Mouse (Mus musculus) embryonic facial prominence, embryonic 12.5 days (tissue): ENCODE results near the gene Eme2. TPM values are rescaled to one million over a fixed set of nuclear protein-coding genes. Genes with fewer than 3 reads are reported as not detected.

Source experiments
- ATAC-seq: fragments of 200-750 bp; cut with Nextera tagmentation; 2 replicates; pipeline ENCODE4 v1.8.0; 2017; ENCODE audit not compliant: insufficient number of reproducible peaks, insufficient read depth, low FRiP score, low TSS enrichment
- H3K27ac ChIP-seq: fragments of 300-500 bp; sonication (generic); 2 replicates; pipeline ENCODE4 v1.5.1; 2016; ENCODE audit warnings: mild to moderate bottlenecking
- H3K27me3 ChIP-seq: fragments of 300-500 bp; sonication (generic); 2 replicates; pipeline ENCODE4 v1.6.1; 2016; ENCODE audit warnings: mild to moderate bottlenecking, moderate library complexity
- H3K36me3 ChIP-seq: fragments of 300-500 bp; sonication (generic); 2 replicates; pipeline ENCODE4 v1.6.1; 2016; ENCODE audit warnings: mild to moderate bottlenecking
- H3K4me1 ChIP-seq: fragments of 300-500 bp; sonication (generic); 2 replicates; pipeline ENCODE4 v1.6.1; 2016
- H3K4me2 ChIP-seq: fragments of 300-500 bp; sonication (generic); replicated peaks from 2 replicates; pipeline ENCODE4 v1.6.1; 2016; ENCODE audit warnings: mild to moderate bottlenecking, moderate library complexity
- H3K4me3 ChIP-seq: fragments of 300-500 bp; sonication (generic); 2 replicates; pipeline ENCODE4 v1.5.1; 2016; ENCODE audit warnings: mild to moderate bottlenecking
- H3K9ac ChIP-seq: fragments of 300-500 bp; sonication (generic); 2 replicates; pipeline ENCODE4 v1.6.1; 2016; ENCODE audit warnings: mild to moderate bottlenecking, moderate library complexity
- H3K9me3 ChIP-seq: fragments of 300-500 bp; sonication (generic); 2 replicates; pipeline ENCODE4 v1.6.1; 2016; ENCODE audit warnings: mild to moderate bottlenecking, moderate library complexity
- whole genome bisulfite sequencing: fragments of 180-500 bp; shearing (Covaris S2); methylation state at CpG from one replicate; pipeline ENCODE4 v1.1.7; 2016; 5-methylcytosine and 5-hydroxymethylcytosine counted together
- polyA plus RNA-seq: library from polyadenylated mRNA; unstranded; fragments of >200 nt; fragmentation: Nextera tagmentation; extraction: Ambion mirVana; gene quantifications from 2 replicates; pipeline ENCODE4 v1.2.1, GENCODE M21; 2016

Eme2 gene
- polyA plus RNA-seq, 1 experiment from 2014 or later = 42.4 TPM

GRCm38 (mm10) chr17:24885356-24886133, 9.3 kb downstream of the Eme2 start:
- H3K4me2 ChIP-seq = peak overlapping the region; percentile 93
- no peak overlapping the region for H3K27ac ChIP-seq
- no peaks in the 10 kb centered on the region for H3K27me3 ChIP-seq
- H3K4me1 ChIP-seq = peaks cover 25% of the 10 kb centered on the region
- no peak for ATAC-seq
- peaks cover 33% of the 10 kb centered on the region for H3K36me3 ChIP-seq
- peak overlapping the region; percentile 56 for H3K9ac ChIP-seq
- WGBS = 26% methylated on average over 22 of the region's 22 CpGs
- no peaks in the 10 kb centered on the region for H3K9me3 ChIP-seq
- peak overlapping the region; percentile 88 for H3K4me3 ChIP-seq

- no peak overlapping the region for H3K27ac ChIP-seq
- no peak overlapping the region for H3K9ac ChIP-seq
- no peaks in the 10 kb centered on the region for H3K9me3 ChIP-seq
- 86% methylated on average over 6 of the region's 6 CpGs for WGBS
- H3K27me3 ChIP-seq = no peaks in the 10 kb centered on the region
- no peak for ATAC-seq
- H3K4me2 ChIP-seq = no peak overlapping the region
- peaks cover 23% of the 10 kb centered on the region for H3K36me3 ChIP-seq
- H3K4me1 ChIP-seq = peaks cover 25% of the 10 kb centered on the region
- no peak overlapping the region for H3K4me3 ChIP-seq
These were observed 10.5 kb downstream of the Eme2 start for GRCm38 (mm10) chr17:24884391-24884790.

GRCm38 (mm10) chr17:24881738-24882440, 13.0 kb downstream of the Eme2 start:
- Histone ChIP-seq H3K36me3 (peaks cover 17% of the 10 kb centered on the region), H3K27me3 (no peaks in the 10 kb centered on the region), H3K9me3 (no peaks in the 10 kb centered on the region), H3K4me3 (no peak overlapping the region), H3K27ac (no peak overlapping the region), H3K4me1 (peaks cover 13% of the 10 kb centered on the region), H3K9ac (no peak overlapping the region), H3K4me2 (no peak overlapping the region)
- no peak for ATAC-seq
- WGBS = 36% methylated on average over 7 of the region's 7 CpGs

DNA sequence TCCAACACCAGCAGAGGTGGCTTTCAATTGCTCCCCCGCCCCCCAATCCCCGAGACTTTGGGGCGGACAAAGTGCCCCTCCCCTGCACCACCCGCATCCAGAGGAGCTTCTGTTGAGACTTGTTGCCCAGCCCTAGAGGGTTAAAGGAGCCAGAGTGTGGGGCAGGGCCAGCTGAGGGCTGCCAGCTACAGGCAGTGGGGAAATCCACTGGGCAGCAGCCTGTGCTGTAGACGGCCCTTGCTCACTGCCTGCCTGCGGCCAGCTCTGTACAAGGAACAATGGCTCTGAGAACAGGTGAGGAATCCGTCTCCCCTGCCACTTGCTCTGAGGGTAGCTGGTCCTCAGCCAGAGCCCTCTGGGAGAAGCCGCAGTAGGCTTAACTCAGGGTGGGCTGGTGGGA, 16.4 kb downstream of the Eme2 start:
- ATAC-seq = no peak
- Histone ChIP-seq H3K9ac (no peak overlapping the region), H3K27ac (no peak overlapping the region), H3K27me3 (no peaks in the 10 kb centered on the region), H3K4me3 (no peak overlapping the region), H3K4me1 (peaks cover 3% of the 10 kb centered on the region; the same call in 1 of the 2 replicates), H3K36me3 (peaks cover 14% of the 10 kb centered on the region), H3K9me3 (no peaks in the 10 kb centered on the region), H3K4me2 (no peak overlapping the region)
- WGBS = 67% methylated on average over 8 of the region's 8 CpGs

DNA sequence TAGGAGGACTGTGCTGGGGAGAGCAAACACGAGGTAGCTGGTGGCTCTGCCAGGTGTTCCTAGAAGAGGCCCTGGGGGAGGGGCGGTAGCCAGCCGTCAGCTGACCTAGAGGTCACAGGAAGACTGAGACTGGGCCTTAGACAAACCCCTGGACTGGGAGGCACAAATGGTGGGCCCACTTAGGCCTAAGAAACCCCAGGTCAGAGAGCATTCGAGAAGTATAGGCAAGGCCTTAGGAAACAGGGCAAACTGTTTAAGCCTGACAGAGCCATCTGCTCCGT, 16.8 kb downstream of the Eme2 start:
- Histone ChIP-seq H3K4me3 (no peak overlapping the region), H3K9me3 (no peaks in the 10 kb centered on the region), H3K9ac (no peak overlapping the region), H3K27me3 (no peaks in the 10 kb centered on the region), H3K27ac (no peak overlapping the region), H3K4me2 (no peak overlapping the region), H3K36me3 (peaks cover 9% of the 10 kb centered on the region), H3K4me1 (peaks cover 3% of the 10 kb centered on the region; the same call in 1 of the 2 replicates)
- 31% methylated on average over 5 of the region's 5 CpGs for WGBS
- no peak for ATAC-seq

DNA sequence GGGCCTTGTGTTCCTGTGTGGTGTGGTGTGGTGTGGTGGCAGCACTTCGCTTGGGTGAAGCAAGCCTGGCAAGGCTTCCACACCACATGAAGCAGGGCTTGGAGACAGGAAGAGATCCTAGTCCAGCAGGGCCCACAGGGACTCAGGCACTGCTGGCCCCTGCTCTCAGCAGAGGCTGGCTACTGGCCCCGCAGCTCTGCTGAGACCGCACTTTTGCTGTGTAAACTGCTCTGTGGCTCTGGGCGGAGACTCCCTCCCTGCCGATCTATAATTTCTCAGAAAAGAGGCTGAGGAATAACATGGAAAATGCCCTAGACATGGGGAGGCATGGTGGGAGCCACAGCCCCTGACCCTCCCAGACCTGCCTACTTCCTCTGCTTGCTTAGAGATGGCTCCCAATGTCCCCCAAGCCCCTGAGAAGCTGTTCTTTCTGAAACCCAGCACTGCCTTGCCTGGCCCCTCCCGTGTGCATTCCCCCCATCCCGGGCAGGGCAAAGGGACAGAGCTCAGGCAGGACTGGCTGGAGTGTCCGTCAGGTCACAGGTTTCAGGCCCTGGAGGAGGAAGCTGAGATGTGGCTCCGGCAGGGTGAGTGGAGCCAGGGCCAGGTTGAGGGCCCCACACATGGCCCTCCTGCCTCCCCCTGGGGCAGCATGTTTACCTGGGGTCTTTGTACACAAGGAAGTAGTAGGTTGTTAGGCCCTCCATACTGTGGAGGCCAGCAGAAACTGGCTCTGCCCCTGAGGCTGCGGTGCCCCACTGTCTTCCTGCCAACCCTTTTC, 17.4 kb downstream of the Eme2 start:
- Histone ChIP-seq H3K27me3 (no peaks in the 10 kb centered on the region), H3K4me2 (no peak overlapping the region), H3K4me3 (no peak overlapping the region), H3K27ac (no peak overlapping the region; the same call in 1 of the 2 replicates), H3K36me3 (peaks cover 3% of the 10 kb centered on the region), H3K9ac (peak overlapping the region; percentile 31), H3K9me3 (no peaks in the 10 kb centered on the region), H3K4me1 (peaks cover 3% of the 10 kb centered on the region; the same call in 1 of the 2 replicates)
- no peak for ATAC-seq
- WGBS = 51% methylated on average over 10 of the region's 10 CpGs

- Histone ChIP-seq H3K27me3 (no peaks in the 10 kb centered on the region), H3K9ac (no peak overlapping the region), H3K27ac (no peak overlapping the region), H3K4me2 (no peak overlapping the region), H3K4me3 (no peak overlapping the region), H3K36me3 (no peaks in the 10 kb centered on the region), H3K9me3 (no peaks in the 10 kb centered on the region), H3K4me1 (no peaks in the 10 kb centered on the region; the same call in 1 of the 2 replicates)
- 80% methylated on average over 8 of the region's 8 CpGs for WGBS
- ATAC-seq = no peak
These were observed 19.9 kb downstream of the Eme2 start for GRCm38 (mm10) chr17:24874989-24875388.

DNA sequence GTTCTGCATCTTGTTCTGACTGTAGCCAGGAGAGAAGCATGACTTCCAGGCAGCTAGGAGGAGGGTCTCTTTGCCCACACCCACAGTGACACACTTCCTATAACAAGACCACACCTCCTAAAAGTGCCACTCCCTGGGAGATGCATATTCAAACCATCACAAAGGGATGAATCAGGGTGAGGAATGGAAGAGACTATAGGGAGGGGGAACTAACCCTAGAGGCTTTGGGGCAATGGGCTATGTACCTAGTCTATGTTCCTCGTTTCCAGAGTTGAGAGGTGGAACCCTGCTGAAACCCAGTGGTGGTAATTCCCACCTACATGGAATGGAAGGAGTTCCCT, 20.5 kb downstream of the Eme2 start:
- ATAC-seq = no peak
- Histone ChIP-seq H3K4me1 (no peaks in the 10 kb centered on the region; the same call in 1 of the 2 replicates), H3K27me3 (no peaks in the 10 kb centered on the region), H3K9me3 (no peaks in the 10 kb centered on the region), H3K4me3 (no peak overlapping the region), H3K4me2 (no peak overlapping the region), H3K27ac (no peak overlapping the region), H3K36me3 (no peaks in the 10 kb centered on the region), H3K9ac (no peak overlapping the region)
- WGBS = 58% methylated on average over 1 of the region's 1 CpGs

DNA sequence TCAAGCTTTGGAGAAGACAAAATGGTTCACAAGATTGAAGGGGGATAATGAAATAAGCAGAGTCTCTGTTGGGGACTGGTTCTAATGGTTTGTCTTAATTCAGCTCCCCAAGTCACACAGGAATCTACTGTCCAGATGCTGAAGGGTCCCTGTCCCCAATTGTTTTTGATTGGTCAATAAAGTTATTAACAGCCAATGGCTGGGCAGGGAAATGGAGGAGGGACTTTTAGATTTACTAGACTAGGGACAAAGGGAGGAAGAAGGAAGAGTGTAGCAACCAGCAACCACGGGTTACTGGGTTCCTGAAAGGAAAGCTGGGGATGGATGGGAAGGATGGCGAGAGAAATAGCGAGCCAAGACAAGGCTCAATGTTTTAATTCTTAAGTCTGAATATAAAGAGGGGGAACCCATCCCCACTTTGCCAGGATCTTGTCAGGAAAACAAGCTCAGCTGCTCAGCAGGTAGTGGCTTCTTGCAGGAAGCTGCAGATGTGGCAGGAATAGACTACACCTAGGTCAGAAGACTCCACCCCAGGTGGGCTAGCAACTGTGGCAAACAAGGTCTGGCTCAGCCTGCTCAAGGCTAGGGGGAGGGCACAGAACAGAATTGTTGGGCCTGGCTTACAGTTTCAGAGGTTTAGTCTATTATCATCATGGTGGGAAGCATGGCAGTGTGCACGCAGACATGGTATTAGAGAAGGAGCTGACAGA, 21.0 kb downstream of the Eme2 start:
- Histone ChIP-seq H3K27me3 (no peaks in the 10 kb centered on the region), H3K27ac (no peak overlapping the region), H3K4me1 (no peaks in the 10 kb centered on the region; the same call in 1 of the 2 replicates), H3K36me3 (no peaks in the 10 kb centered on the region), H3K4me3 (no peak overlapping the region), H3K4me2 (no peak overlapping the region), H3K9ac (no peak overlapping the region), H3K9me3 (no peaks in the 10 kb centered on the region)
- ATAC-seq = no peak
- WGBS = 48% methylated on average over 4 of the region's 4 CpGs

DNA sequence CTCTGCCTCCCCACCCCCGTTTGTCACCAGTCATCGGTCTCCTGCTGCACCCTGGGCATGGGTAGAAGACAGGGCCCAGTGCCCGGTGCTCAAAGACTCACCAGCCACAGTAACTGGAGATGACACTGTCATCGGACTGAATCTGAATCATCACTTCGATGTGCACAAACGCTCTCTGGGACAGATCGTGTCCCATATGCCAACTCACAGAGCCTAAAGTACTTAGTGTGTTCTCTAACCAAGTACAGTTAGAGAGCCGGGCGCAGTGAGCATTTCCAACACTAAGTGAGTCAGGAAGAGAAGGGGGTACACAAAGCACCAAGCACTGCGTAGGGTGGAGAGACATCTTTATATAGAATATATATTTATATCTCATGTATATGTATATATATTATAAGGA, 27.0 kb downstream of the Eme2 start:
- Histone ChIP-seq H3K4me2 (no peak overlapping the region), H3K9me3 (no peaks in the 10 kb centered on the region), H3K36me3 (peaks cover 11% of the 10 kb centered on the region; the same call in 1 of the 2 replicates), H3K27ac (no peak overlapping the region), H3K4me3 (no peak overlapping the region), H3K4me1 (no peaks in the 10 kb centered on the region), H3K27me3 (no peaks in the 10 kb centered on the region), H3K9ac (no peak overlapping the region)
- 91% methylated on average over 10 of the region's 10 CpGs for WGBS
- no peak for ATAC-seq

DNA sequence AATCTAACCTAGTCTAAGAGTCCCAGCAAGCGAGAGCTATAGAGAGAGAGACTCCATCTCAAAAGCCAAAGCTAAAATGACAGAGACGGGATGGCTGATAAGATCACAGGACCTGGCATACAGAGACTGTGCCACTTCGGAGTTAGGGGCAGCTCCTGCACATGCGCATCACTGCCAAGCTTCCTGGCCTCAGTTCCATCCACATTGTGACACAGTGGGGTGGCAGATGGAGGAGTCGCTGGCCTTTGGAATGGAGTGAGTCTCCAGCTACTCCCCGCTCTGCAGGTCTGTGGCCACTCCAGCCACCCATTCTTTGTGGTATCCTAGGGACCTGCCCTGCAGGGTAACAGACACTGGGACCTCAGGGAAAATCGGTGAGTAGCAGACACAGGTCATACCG, 29.1 kb downstream of the Eme2 start, which contains the start of gene Igfals:
Gene Igfals, plus strand, starts transcription at position 222 of the 400 bp plus-strand sequence.
- no peak within 1 kb of the TSS for H3K9ac ChIP-seq
- H3K9me3 ChIP-seq = no peaks in the 10 kb centered on the region
- H3K4me1 ChIP-seq = no peaks in the 10 kb centered on the region
- no peak for ATAC-seq
- 88% methylated on average over 8 of the region's 8 CpGs for WGBS
- H3K27me3 ChIP-seq = no peaks in the 10 kb centered on the region
- H3K36me3 ChIP-seq = peaks cover 28% of the 10 kb centered on the region; the same call in 1 of the 2 replicates
- no peak within 1 kb of the TSS for H3K4me2 ChIP-seq
- H3K27ac ChIP-seq = no peak within 1 kb of the TSS
- no peak within 1 kb of the TSS for H3K4me3 ChIP-seq
